Mouse (Mus musculus): ENCODE measurements around the gene Gpr155. TPM values are rescaled to one million over a fixed set of nuclear protein-coding genes. Genes with fewer than 3 reads are reported as not detected.

Gene Gpr155
- total and polyA plus RNA-seq, 3 experiments = 0.23 to 0.99 TPM; not detected in 1

DNA sequence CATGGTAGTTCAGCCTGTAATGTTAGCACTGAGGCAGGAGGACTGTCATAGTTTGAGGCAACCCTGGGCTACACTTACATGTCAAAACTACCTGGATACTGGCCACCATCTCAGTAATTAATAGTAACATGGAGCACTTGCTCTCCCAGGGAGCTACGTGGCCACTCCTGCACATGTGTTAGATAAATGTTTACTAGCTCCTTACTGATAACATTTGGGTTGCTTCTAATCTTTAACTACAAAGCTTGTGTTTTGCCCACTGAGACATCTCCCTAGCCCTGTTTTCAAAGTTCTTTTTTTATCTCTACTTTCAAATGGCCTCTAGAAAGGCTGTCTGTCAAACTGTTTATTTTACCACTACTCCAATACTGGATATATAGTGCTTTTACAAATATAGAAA, 84.4 kb downstream of the Gpr155 start:
- Histone ChIP-seq H3K4me1 (ENCODE audit: control insufficient read depth in 1 of 2, insufficient read depth in 2 of 2, low read length in 2 of 2) (no peaks in the 10 kb centered on the region; a peak in 2 of 4 replicates), H3K36me3 (ENCODE audit: control insufficient read depth in 1 of 2, insufficient read depth in 2 of 2, low read length in 2 of 2) (peaks cover 0 to 9% of the 10 kb centered on the region in 2 experiments), H3K9me3 (replicated peaks; ENCODE audit: insufficient read depth, low read length) (no peaks in the 10 kb centered on the region), H3K27ac (ENCODE audit: control insufficient read depth, low read depth, low read length) (no peak overlapping the region), H3K9ac (ENCODE audit: control insufficient read depth, low read depth, low read length, poor library complexity, severe bottlenecking) (no peak overlapping the region), H3K4me3 (ENCODE audit: control insufficient read depth in 1 of 2, insufficient read depth in 1 of 2, low read depth in 2 of 2, low read length in 2 of 2) (no peak overlapping the region), H3K27me3 (ENCODE audit: control insufficient read depth in 1 of 2, insufficient read depth in 2 of 2, low read length in 2 of 2) (no peaks in the 10 kb centered on the region), H3K79me2 (ENCODE audit: control insufficient read depth, insufficient read depth, low read length, poor library complexity) (no peaks in the 10 kb centered on the region)
- TF ChIP-seq EP300 (IDR thresholded peaks at IDR 0.05; ENCODE audit: low read depth in 1 of 2, low read length in 2 of 2) (peak in 1 of 2 experiments; percentile 32; a peak in 1 of 4 replicates), GATA1 (IDR thresholded peaks at IDR 0.05; ENCODE audit: low read depth, low read length) (peak; percentile 45; the same call in 1 of the 2 replicates), ETS1 (IDR thresholded peaks at IDR 0.05; ENCODE audit: low read depth, low read length) (peak; percentile 51; the same call in 1 of the 2 replicates), TCF12 (IDR thresholded peaks at IDR 0.05; ENCODE audit: low read depth, low read length) (0 out of 2 replicates have a peak, but pooled peaks have one; percentile 23), MAFK (IDR thresholded peaks at IDR 0.05; ENCODE audit: borderline replicate concordance, low read depth, low read length) (no peak), RAD21 (IDR thresholded peaks at IDR 0.05; ENCODE audit: low read depth, low read length) (no peak), BHLHE40 (IDR thresholded peaks at IDR 0.05; ENCODE audit: borderline replicate concordance, low read depth, low read length) (peak; percentile 32; the same call in 1 of the 2 replicates)
- peak; percentile 20 for DNase-seq (ENCODE audit: low read depth, low spot score)

DNA sequence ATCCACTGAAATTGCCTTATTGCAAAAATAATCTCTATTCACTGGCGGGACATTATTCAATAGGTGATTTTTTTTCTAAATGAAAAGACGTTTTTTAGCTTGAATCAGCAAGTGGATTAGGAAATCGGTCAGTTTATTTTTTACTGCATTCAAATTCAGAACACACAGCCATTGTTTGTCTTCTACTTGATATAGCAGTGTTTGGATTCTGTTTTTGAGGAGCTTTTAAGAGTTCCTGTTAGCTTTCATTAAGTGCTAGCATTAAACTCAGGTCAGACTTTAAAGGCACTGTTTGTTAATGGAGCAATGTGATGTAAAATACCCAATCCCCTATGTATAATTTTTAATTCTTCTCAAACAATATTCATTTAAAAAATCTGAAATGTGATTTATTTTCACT, 87.5 kb downstream of the Gpr155 start:
- Histone ChIP-seq H3K9ac (ENCODE audit: control insufficient read depth, low read depth, low read length, poor library complexity, severe bottlenecking) (no peak overlapping the region), H3K79me2 (ENCODE audit: control insufficient read depth, insufficient read depth, low read length, poor library complexity) (no peaks in the 10 kb centered on the region), H3K27ac (ENCODE audit: control insufficient read depth, low read depth, low read length) (no peak overlapping the region), H3K4me1 (ENCODE audit: control insufficient read depth in 1 of 2, insufficient read depth in 2 of 2, low read length in 2 of 2) (no peaks in the 10 kb centered on the region; a peak in 2 of 4 replicates), H3K27me3 (ENCODE audit: control insufficient read depth in 1 of 2, insufficient read depth in 2 of 2, low read length in 2 of 2) (no peaks in the 10 kb centered on the region), H3K4me3 (ENCODE audit: control insufficient read depth in 1 of 2, insufficient read depth in 1 of 2, low read depth in 2 of 2, low read length in 2 of 2) (no peak overlapping the region), H3K9me3 (replicated peaks; ENCODE audit: insufficient read depth, low read length) (no peaks in the 10 kb centered on the region), H3K36me3 (ENCODE audit: control insufficient read depth in 1 of 2, insufficient read depth in 2 of 2, low read length in 2 of 2) (peaks cover 0 to 9% of the 10 kb centered on the region in 2 experiments)
- no peak for DNase-seq (ENCODE audit: low read depth, low spot score)
- no peak for TF ChIP-seq TBP (IDR thresholded peaks at IDR 0.05; ENCODE audit: low read depth, low read length)
- TF ChIP-seq HCFC1 (IDR thresholded peaks at IDR 0.05; ENCODE audit: low read depth, low read length) = no peak
- no peak for TF ChIP-seq E2F4 (IDR thresholded peaks at IDR 0.05; ENCODE audit: borderline replicate concordance, low read depth, low read length)
- TF ChIP-seq GATA1 (IDR thresholded peaks at IDR 0.05; ENCODE audit: low read depth, low read length) = no peak
- TF ChIP-seq TCF12 (IDR thresholded peaks at IDR 0.05; ENCODE audit: low read depth, low read length) = no peak
- TF ChIP-seq JUND (IDR thresholded peaks at IDR 0.05; ENCODE audit: low read depth, low read length) = no peak
- no peak for TF ChIP-seq UBTF (IDR thresholded peaks at IDR 0.05; ENCODE audit: borderline replicate concordance, insufficient read depth, low read depth, low read length)
- TF ChIP-seq POLR2AphosphoS5 (IDR thresholded peaks at IDR 0.05; ENCODE audit: borderline replicate concordance, low read depth, low read length) = no peak
- no peak for TF ChIP-seq MEF2A (IDR thresholded peaks at IDR 0.05; ENCODE audit: extremely low read depth, insufficient replicate concordance, low read depth, low read length, poor library complexity, severe bottlenecking)
- no peak for TF ChIP-seq USF1 (IDR thresholded peaks at IDR 0.05; ENCODE audit: low read depth, low read length)

Data from MEL (cell line).